Mouse (Mus musculus) right cerebral cortex, adult 18-20 months (tissue): Measurements from ENCODE around the gene Gar1.

Experiments used
- DNase-seq: peaks from one replicate; pipeline ENCODE4 v3.0.0; 2022; ENCODE audit warnings: mixed read lengths

The Gar1 gene

GRCm38 (mm10) chr3:129799011-129799410 lies 32.2 kb downstream of the Gar1 start:
- DNase-seq = no peak

DNA sequence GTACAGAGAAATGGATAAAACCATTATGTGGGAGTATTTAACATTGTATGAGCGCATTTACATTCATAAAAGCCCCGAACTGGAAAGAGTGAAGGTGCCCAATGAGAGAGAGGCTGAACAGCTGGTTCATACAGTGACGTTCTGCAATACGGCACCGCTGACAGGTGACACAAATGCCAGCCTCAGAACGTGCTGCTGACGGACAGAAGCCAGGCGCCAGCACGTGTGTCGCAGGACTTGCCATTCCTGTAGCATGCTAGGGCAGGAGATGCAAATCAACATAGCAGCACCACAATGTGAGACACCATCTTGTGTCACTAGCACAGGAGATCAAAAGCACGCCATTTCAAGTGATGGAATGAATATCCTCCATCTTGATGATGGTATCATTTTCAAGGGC lies 32.6 kb downstream of the Gar1 start:
- DNase-seq = no peak

GRCm38 (mm10) chr3:129797341-129797740 lies 33.9 kb downstream of the Gar1 start:
- DNase-seq = no peak

DNA sequence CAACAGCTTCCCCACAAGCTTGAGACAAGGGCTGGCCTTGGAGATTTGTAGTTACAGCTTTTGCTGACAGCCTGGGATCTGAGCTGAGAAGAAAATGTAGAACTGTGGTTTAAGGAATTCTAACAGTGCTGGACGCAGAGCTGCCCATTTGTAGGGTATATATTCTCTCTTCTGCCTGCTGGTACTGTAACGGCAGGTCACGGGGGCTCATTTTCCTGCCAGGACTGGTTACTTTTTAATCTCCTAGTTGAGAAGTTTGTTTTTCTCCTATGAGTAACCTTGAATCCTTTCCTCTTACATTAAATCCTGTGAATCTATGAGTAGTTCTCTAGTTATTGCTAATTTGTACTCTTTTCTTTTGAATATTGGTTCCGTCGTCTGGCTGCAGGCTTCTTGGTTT lies 37.4 kb downstream of the Gar1 start:
- DNase-seq = no peak

DNA sequence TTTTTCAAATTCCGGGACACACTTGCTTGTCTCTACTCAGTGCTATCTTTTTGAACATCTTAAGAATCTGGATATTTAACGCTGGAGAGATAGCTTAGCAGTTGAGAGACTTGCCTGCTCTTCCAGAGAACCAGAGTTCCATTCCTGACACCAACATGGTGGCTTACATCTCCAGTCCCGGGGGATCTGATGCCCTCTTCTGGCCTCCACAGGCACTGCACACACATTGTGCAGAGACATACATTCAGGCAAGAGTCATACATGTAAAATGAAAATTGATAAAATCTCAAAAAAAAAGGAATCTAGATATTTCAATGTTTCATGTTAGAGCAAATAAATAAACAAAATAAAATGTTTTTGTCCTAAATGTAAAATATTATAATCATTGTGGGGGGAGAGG lies 48.5 kb downstream of the Gar1 start:
- DNase-seq = no peak

DNA sequence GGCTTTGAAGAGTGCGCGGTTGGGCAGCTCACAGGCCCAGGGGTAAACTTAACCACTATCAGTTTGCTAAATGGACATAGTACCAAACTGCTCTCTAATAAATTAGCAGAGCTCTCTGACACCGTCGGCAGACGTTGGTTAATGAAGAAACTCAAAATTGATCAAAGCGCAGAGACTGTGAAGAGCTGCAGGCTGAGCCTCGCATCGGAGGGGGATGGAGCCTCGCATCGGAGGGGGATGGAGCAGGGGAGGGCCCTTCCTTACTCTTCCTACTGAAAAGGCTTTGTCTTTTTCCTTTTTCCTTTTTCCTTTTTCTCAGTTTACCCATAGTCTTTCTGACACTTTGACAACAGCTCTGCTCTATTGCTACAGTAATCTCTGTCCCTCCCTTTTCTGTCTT lies 49.8 kb downstream of the Gar1 start:
- no peak for DNase-seq
